Mouse (Mus musculus): ENCODE measurements around the gene Cpn1.

DNA sequence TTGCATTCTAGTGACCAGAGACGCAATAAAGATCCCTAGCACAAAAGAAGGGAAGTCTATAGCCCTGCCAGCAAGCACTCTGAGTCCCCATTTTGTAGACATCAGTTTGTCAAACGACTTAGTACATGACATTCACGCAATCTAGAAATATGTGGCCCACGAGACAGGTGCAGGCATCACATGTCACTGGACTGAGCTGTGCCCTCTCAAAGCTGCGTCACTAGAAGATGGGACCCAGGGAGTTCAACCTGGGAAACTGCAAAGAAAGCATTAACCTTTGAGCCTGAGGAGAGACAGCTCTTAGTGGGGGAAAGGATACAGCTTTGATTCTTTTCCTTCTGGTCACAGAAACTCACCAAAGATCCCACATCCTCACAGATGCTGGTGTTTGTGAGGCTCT, 31.1 kb downstream of the Cpn1 start:
- no peak for TF ChIP-seq JUN (IDR thresholded peaks at IDR 0.05; ENCODE audit: insufficient read depth, low read depth, low read length)
- TF ChIP-seq CTCF (conservative IDR thresholded peaks at IDR 0.05 in 1 of 2, IDR thresholded peaks at IDR 0.05 in 1 of 2; ENCODE audit: low read depth in 2 of 2, low read length in 2 of 2) = no peak
- no peak for TF ChIP-seq USF1 (IDR thresholded peaks at IDR 0.05; ENCODE audit: low read depth, low read length)
- TF ChIP-seq ZKSCAN1 (IDR thresholded peaks at IDR 0.05; ENCODE audit: borderline replicate concordance, low read depth, low read length) = no peak
- TF ChIP-seq POLR2AphosphoS2 (IDR thresholded peaks at IDR 0.05; ENCODE audit: low read depth, low read length) = no peak
- TF ChIP-seq BHLHE40 (IDR thresholded peaks at IDR 0.05; ENCODE audit: low read depth, low read length) = no peak

All from CH12.LX (cell line).